Mouse (Mus musculus) MEL (cell line): ENCODE data around the gene Slc47a1. TPM values are rescaled to one million over a fixed set of nuclear protein-coding genes. Genes with fewer than 3 reads are reported as not detected.
A peak's percentile ranks its signal among the peaks of the same experiment; 100 is the strongest.

Experiments used
- DNase-seq: peaks from one replicate; pipeline ENCODE4 v3.0.0; 2011; ENCODE audit warnings: low read depth, low spot score
- H3K27ac ChIP-seq: 2 replicates; pipeline ENCODE4 v1.5.1; 2012; ENCODE audit warnings: low read depth, mild to moderate bottlenecking, control low read depth, low read length, moderate library complexity; ENCODE audit not compliant: control insufficient read depth
- H3K27me3 ChIP-seq, 2 experiments: fragments of 150-350 bp in 1 of 2; sonication (generic) in 1 of 2; 2 replicates each; pipeline ENCODE4 v1.6.1; 2012; ENCODE audit warnings: low read length in 2 of 2, mild to moderate bottlenecking in 2 of 2, improper control_type of control experiment in 1 of 2, moderate library complexity in 1 of 2; ENCODE audit not compliant: insufficient read depth in 2 of 2, control insufficient read depth in 1 of 2
- H3K36me3 ChIP-seq, 2 experiments: 2 replicates each; pipeline ENCODE4 v1.6.1; 2012 to 2014; ENCODE audit warnings: low read length in 2 of 2, improper control_type of control experiment in 1 of 2, inconsistent platforms in 1 of 2, mild to moderate bottlenecking in 1 of 2; ENCODE audit not compliant: insufficient read depth in 2 of 2, control insufficient read depth in 1 of 2
- H3K4me1 ChIP-seq, 2 experiments: fragments of 150-350 bp in 1 of 2; sonication (generic) in 1 of 2; 2 replicates each; pipeline ENCODE4 v1.6.1; 2012; ENCODE audit warnings: low read length in 2 of 2, improper control_type of control experiment in 1 of 2, mild to moderate bottlenecking in 1 of 2; ENCODE audit not compliant: insufficient read depth in 2 of 2, control insufficient read depth in 1 of 2
- H3K4me3 ChIP-seq, 2 experiments: fragments of 150-350 bp in 1 of 2; sonication (generic) in 1 of 2; 2 replicates each; pipeline ENCODE4 v1.5.1; 2012; ENCODE audit warnings: low read depth in 2 of 2, low read length in 2 of 2, mild to moderate bottlenecking in 2 of 2, moderate library complexity in 2 of 2, control low read depth in 1 of 2, improper control_type of control experiment in 1 of 2; ENCODE audit not compliant: control insufficient read depth in 1 of 2, insufficient read depth in 1 of 2
- H3K79me2 ChIP-seq: 2 replicates; pipeline ENCODE4 v1.6.1; 2012; ENCODE audit warnings: mild to moderate bottlenecking, low read length, moderate library complexity; ENCODE audit not compliant: control insufficient read depth, poor library complexity, insufficient read depth
- H3K9ac ChIP-seq: 2 replicates; pipeline ENCODE4 v1.6.1; 2012; ENCODE audit warnings: low read depth, mild to moderate bottlenecking, control low read depth, low read length, moderate library complexity; ENCODE audit not compliant: control insufficient read depth, poor library complexity, severe bottlenecking
- H3K9me3 ChIP-seq: fragments of 150-350 bp; sonication (generic); replicated peaks from 2 replicates; pipeline ENCODE4 v1.6.1; 2012; ENCODE audit warnings: mild to moderate bottlenecking, low read length, improper control_type of control experiment, moderate library complexity; ENCODE audit not compliant: insufficient read depth
- CHD1 ChIP-seq: IDR thresholded peaks from 2 replicates; pipeline ENCODE4 v1.6.1; 2012; ENCODE audit warnings: low read depth, mild to moderate bottlenecking, inconsistent platforms, low read length, improper control_type of control experiment
- E2F4 ChIP-seq: IDR thresholded peaks from 2 replicates; pipeline ENCODE4 v1.6.1; 2011; ENCODE audit warnings: low read depth, low read length, improper control_type of control experiment, borderline replicate concordance
- EP300 ChIP-seq, 2 experiments: IDR thresholded peaks; 2 replicates each; pipeline ENCODE4 v1.6.1; 2011; ENCODE audit warnings: improper control_type of control experiment in 2 of 2, low read length in 2 of 2, low read depth in 1 of 2, mild to moderate bottlenecking in 1 of 2
- ETS1 ChIP-seq: IDR thresholded peaks from 2 replicates; pipeline ENCODE4 v1.6.1; 2012; ENCODE audit warnings: low read depth, mild to moderate bottlenecking, inconsistent platforms, low read length, improper control_type of control experiment, moderate library complexity
- GATA1 ChIP-seq: IDR thresholded peaks from 2 replicates; pipeline ENCODE4 v1.6.1; 2011; ENCODE audit warnings: low read depth, low read length, improper control_type of control experiment
- JUND ChIP-seq: IDR thresholded peaks from 2 replicates; pipeline ENCODE4 v1.6.1; 2011; ENCODE audit warnings: low read depth, mild to moderate bottlenecking, improper control_type of control experiment, low read length
- KAT2A ChIP-seq: conservative IDR thresholded peaks from 2 replicates; pipeline ENCODE4 v1.6.1; 2012; ENCODE audit warnings: low read depth, low read length, improper control_type of control experiment, inconsistent platforms
- MAFK ChIP-seq: IDR thresholded peaks from 2 replicates; pipeline ENCODE4 v1.6.1; 2011; ENCODE audit warnings: low read depth, mild to moderate bottlenecking, low read length, improper control_type of control experiment, borderline replicate concordance
- MEF2A ChIP-seq: IDR thresholded peaks from 2 replicates; pipeline ENCODE4 v1.6.1; 2014; ENCODE audit warnings: low read depth, mild to moderate bottlenecking, inconsistent platforms, low read length, improper control_type of control experiment; ENCODE audit not compliant: poor library complexity, insufficient replicate concordance, severe bottlenecking; ENCODE audit errors: extremely low read depth
- MYB ChIP-seq: IDR thresholded peaks from 2 replicates; pipeline ENCODE4 v1.6.1; 2011; ENCODE audit warnings: mild to moderate bottlenecking, low read depth, low read length, improper control_type of control experiment
- MYC ChIP-seq: IDR thresholded peaks from 2 replicates; pipeline ENCODE4 v1.6.1; 2011; ENCODE audit warnings: low read depth, mild to moderate bottlenecking, low read length, improper control_type of control experiment, moderate library complexity
- NELFE ChIP-seq: IDR thresholded peaks from 2 replicates; pipeline ENCODE4 v1.6.1; 2011; ENCODE audit warnings: low read depth, low read length, improper control_type of control experiment
- NRF1 ChIP-seq: IDR thresholded peaks from 2 replicates; pipeline ENCODE4 v1.6.1; 2014; ENCODE audit warnings: low read depth, mild to moderate bottlenecking, inconsistent platforms, low read length, improper control_type of control experiment, moderate library complexity; ENCODE audit not compliant: poor library complexity, insufficient read depth, severe bottlenecking
- POLR2A ChIP-seq, 2 experiments: IDR thresholded peaks; 2 replicates each; pipeline ENCODE4 v1.6.1; 2011 to 2012; ENCODE audit warnings: low read length in 2 of 2, mild to moderate bottlenecking in 2 of 2, control low read depth in 1 of 2, improper control_type of control experiment in 1 of 2, low read depth in 1 of 2, moderate library complexity in 1 of 2; ENCODE audit not compliant: control insufficient read depth in 1 of 2, insufficient read depth in 1 of 2, poor library complexity in 1 of 2
- RCOR1 ChIP-seq: IDR thresholded peaks from 2 replicates; pipeline ENCODE4 v1.6.1; 2012; ENCODE audit warnings: low read depth, mild to moderate bottlenecking, inconsistent platforms, low read length, improper control_type of control experiment
- SMC3 ChIP-seq: IDR thresholded peaks from 2 replicates; pipeline ENCODE4 v1.6.1; 2011; ENCODE audit warnings: low read depth, low read length, improper control_type of control experiment
- TAL1 ChIP-seq: IDR thresholded peaks from 2 replicates; pipeline ENCODE4 v1.6.1; 2012; ENCODE audit warnings: mild to moderate bottlenecking, inconsistent platforms, low read length, moderate library complexity, mixed read lengths
- TBP ChIP-seq: IDR thresholded peaks from 2 replicates; pipeline ENCODE4 v1.8.0; 2011; ENCODE audit warnings: low read depth, low read length, improper control_type of control experiment
- TCF12 ChIP-seq: IDR thresholded peaks from 2 replicates; pipeline ENCODE4 v1.6.1; 2014; ENCODE audit warnings: low read depth, mild to moderate bottlenecking, inconsistent platforms, low read length, improper control_type of control experiment, moderate library complexity
- USF1 ChIP-seq: IDR thresholded peaks from 2 replicates; pipeline ENCODE4 v1.6.1; 2014; ENCODE audit warnings: low read depth, mild to moderate bottlenecking, inconsistent platforms, low read length, improper control_type of control experiment, moderate library complexity
- USF2 ChIP-seq, 2 experiments: IDR thresholded peaks; 2 replicates each; pipeline ENCODE4 v1.6.1; 2011 to 2012; ENCODE audit warnings: improper control_type of control experiment in 2 of 2, low read length in 2 of 2, borderline replicate concordance in 1 of 2, inconsistent platforms in 1 of 2, low read depth in 1 of 2, mild to moderate bottlenecking in 1 of 2; ENCODE audit not compliant: insufficient read depth in 1 of 2
- ZKSCAN1 ChIP-seq: IDR thresholded peaks from 2 replicates; pipeline ENCODE4 v1.6.1; 2012; ENCODE audit warnings: low read depth, mild to moderate bottlenecking, inconsistent platforms, low read length, improper control_type of control experiment, moderate library complexity
- ZMIZ1 ChIP-seq: IDR thresholded peaks from 2 replicates; pipeline ENCODE4 v1.6.1; 2012; ENCODE audit warnings: low read depth, mild to moderate bottlenecking, inconsistent platforms, low read length, improper control_type of control experiment, moderate library complexity
- ZNF384 ChIP-seq: IDR thresholded peaks from 2 replicates; pipeline ENCODE4 v1.6.1; 2012; ENCODE audit warnings: low read depth, mild to moderate bottlenecking, inconsistent platforms, low read length, improper control_type of control experiment
- polyA plus RNA-seq, 2 experiments: library from polyadenylated mRNA; stranded (reverse) in 1 of 2; unstranded in 1 of 2; fragments of >175 nt in 1 of 2; fragments of >200 nt in 1 of 2; gene quantifications; 2 replicates each; pipeline versions ENCODE4 v1.2.1 to v1.2.4; 2012; ENCODE audit warnings: low replicate concordance in 2 of 2, low read depth in 1 of 2; ENCODE audit not compliant: insufficient read length in 2 of 2, insufficient read depth in 1 of 2, missing spikeins in 1 of 2
- total RNA-seq: library from RNA; depleted of rRNA; stranded (reverse); fragments of 300-350 nt; gene quantifications from 2 replicates; pipeline ENCODE4 v1.2.3, GENCODE M21; 2012

The Slc47a1 gene
- total and polyA plus RNA-seq, 3 experiments, result 0.04 TPM; not detected in 2

DNA sequence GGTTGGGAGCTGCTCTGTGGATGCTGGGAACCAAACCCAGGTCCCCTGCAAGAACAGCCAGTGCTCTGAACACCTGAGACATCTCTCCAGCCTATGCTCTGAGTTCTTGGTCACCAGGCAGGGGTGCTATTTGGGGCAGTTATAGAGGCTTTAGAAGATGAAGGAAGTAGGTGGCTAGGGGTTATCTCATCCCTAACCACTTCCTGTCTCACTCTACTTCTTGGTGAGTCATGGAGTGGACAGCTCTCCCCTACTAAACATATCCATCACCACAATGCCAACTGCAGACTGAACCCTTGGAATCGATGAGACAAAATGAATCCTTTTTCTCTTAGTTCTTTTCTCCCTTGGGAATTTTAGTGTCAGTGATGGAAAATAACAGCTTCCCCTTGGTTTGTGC is 3.1 kb upstream of the Slc47a1 start:
- Histone ChIP-seq H3K79me2 (no peaks in the 10 kb centered on the region), H3K4me3 (no peak overlapping the region), H3K4me1 (peaks cover 0 to 7% of the 10 kb centered on the region in 2 experiments; a peak in 1 of 4 replicates), H3K9ac (no peak overlapping the region), H3K36me3 (no peaks in the 10 kb centered on the region), H3K27ac (no peak overlapping the region), H3K27me3 (peaks cover 7 to 12% of the 10 kb centered on the region in 2 experiments), H3K9me3 (no peaks in the 10 kb centered on the region)
- DNase-seq, result no peak
- TF ChIP-seq POLR2A (IDR thresholded peaks at IDR 0.05; ENCODE audit: control insufficient read depth in 1 of 2, insufficient read depth in 1 of 2, low read depth in 1 of 2, low read length in 2 of 2, poor library complexity in 1 of 2) (no peak), RCOR1 (no peak), EP300 (IDR thresholded peaks at IDR 0.05; ENCODE audit: low read depth in 1 of 2, low read length in 2 of 2) (0 out of 4 replicates have a peak, but pooled peaks of 1 of the 2 experiments have one; percentile 9), KAT2A (no peak), USF2 (IDR thresholded peaks at IDR 0.05; ENCODE audit: borderline replicate concordance in 1 of 2, insufficient read depth in 1 of 2, low read depth in 1 of 2, low read length in 2 of 2) (no peak), ETS1 (no peak)

DNA sequence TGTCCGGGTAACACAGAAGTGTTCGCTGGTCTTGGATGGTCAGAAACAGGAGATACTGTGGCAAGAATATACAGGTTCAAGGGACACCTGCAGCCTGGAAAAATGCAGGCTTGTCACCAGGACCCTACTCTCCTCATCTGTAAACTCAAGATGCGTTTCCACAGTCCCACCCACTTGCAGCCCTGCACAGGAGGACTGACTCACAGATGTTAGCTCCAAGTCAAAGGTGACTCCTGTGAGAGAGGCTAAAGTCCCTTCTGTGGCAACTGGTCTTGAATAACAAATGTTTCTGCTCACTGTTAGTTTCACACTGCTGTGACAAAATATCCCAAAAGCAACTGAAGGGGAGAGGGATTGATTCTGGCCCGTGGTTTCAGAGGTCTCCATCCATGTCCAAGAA is 506 bp upstream of the Slc47a1 start:
- DNase-seq, result no peak
- Histone ChIP-seq H3K9ac (no peak overlapping the region), H3K4me1 (no peaks in the 10 kb centered on the region), H3K27ac (no peak overlapping the region), H3K27me3 (peaks cover 8 to 15% of the 10 kb centered on the region in 2 experiments), H3K36me3 (no peaks in the 10 kb centered on the region), H3K4me3 (no peak overlapping the region), H3K79me2 (no peaks in the 10 kb centered on the region), H3K9me3 (no peaks in the 10 kb centered on the region)
- no peak for TF ChIP-seq RCOR1
- no peak for TF ChIP-seq USF1
- TF ChIP-seq MYB, result no peak
- no peak for TF ChIP-seq ZMIZ1
- no peak for TF ChIP-seq E2F4
- TF ChIP-seq ETS1, result no peak
- no peak for TF ChIP-seq TAL1
- no peak for TF ChIP-seq TCF12
- TF ChIP-seq TBP, result no peak
- TF ChIP-seq NRF1, result no peak
- no peak for TF ChIP-seq JUND

DNA sequence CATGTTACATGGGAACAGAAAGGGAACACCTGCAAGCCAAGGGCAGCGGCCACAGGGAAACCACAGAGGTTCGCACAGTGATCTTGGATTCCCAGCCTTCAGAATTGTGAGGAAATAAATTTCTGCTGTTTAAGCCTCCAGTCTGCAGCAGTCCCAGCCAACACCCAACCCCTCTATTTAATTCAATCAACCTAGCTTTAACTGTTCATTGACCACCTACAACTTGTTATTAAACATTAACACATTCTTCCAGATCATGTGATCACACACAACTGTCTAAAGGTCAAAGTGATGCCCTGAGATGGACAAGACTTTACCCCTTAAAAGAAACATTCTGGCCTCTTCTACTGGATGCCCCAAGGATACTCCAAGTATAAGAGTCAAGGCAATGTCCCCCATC is 9.5 kb downstream of the Slc47a1 start:
- no peaks in the 10 kb centered on the region for H3K36me3 ChIP-seq
- no peak for DNase-seq
- no peak overlapping the region for H3K9ac ChIP-seq
- no peaks in the 10 kb centered on the region for H3K79me2 ChIP-seq
- H3K27me3 ChIP-seq, result peaks cover 0 to 7% of the 10 kb centered on the region in 2 experiments; a peak in 2 of 4 replicates
- no peak overlapping the region for H3K27ac ChIP-seq
- TF ChIP-seq SMC3 (no peak), GATA1 (no peak), MYC (no peak), TCF12 (no peak), MEF2A (no peak), USF1 (no peak), TAL1 (no peak), E2F4 (no peak), ZNF384 (no peak), ZKSCAN1 (no peak), MAFK (no peak), NELFE (no peak), TBP (no peak), MYB (no peak), CHD1 (no peak)
- no peaks in the 10 kb centered on the region for H3K9me3 ChIP-seq
- H3K4me3 ChIP-seq, result no peak overlapping the region
- no peaks in the 10 kb centered on the region for H3K4me1 ChIP-seq
